Mouse (Mus musculus) megakaryocyte progenitor cell, adult 5-6 weeks (primary cell): ENCODE results near the gene Pou2f2. TPM values are rescaled to one million over a fixed set of nuclear protein-coding genes. Genes with fewer than 3 reads are reported as not detected.
A peak's percentile ranks its signal among the peaks of the same experiment; 100 is the strongest.

Experiments used
- ATAC-seq: replicated peaks from 2 replicates; pipeline ENCODE4 v1.8.0; 2016; ENCODE audit warnings: mild to moderate bottlenecking, moderate TSS enrichment, inconsistent platforms; ENCODE audit not compliant: poor library complexity
- total RNA-seq, 2 experiments: library from RNA; stranded (forward) in 1 of 2; stranded (reverse) in 1 of 2; fragments of 157-497, 149-512 nt in 1 of 2; fragments of 200-1000 nt in 1 of 2; gene quantifications; 2 replicates each; pipeline versions ENCODE4 v1.2.3 to v1.2.4; 2015 to 2017

The Pou2f2 gene
- total RNA-seq, 2 experiments from 2014 or later = 4.1 to 13.8 TPM

DNA sequence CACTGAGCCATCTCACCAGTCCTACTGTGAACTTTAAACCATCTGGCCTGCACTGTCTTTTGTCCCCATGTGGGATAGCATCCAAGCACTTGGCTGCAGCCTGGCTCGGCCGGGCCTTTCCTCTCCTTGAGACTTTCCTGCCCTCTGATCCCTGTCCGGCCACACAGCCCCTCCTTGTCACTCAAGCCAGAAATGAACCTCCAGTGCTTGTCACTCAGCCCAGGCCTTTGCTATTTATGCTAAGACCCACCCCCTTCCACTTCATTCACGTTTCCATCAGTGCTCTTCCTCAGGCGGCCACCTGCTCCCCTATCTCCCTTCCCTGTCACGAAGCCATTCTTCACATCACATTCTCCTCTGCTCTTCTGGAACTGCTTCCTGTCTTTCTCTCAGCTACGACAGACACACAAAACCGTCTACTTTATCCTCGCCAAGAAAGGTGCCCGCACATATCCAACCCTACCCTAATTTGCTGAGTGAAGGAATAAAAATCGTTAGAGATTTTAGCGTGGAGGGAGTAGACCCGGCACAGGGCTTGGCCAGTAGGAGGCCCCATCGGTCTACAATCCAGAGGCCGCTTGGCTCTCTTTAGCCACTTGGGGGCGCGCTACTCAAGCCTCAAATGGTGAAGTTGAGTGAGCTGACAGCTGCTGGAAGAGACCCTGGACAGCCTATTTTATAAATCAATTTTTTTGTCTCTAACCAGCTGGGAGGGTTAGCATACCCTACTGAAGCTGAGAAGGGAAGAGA, 73.9 kb downstream of the Pou2f2 start:
- ATAC-seq = peak; percentile 90

DNA sequence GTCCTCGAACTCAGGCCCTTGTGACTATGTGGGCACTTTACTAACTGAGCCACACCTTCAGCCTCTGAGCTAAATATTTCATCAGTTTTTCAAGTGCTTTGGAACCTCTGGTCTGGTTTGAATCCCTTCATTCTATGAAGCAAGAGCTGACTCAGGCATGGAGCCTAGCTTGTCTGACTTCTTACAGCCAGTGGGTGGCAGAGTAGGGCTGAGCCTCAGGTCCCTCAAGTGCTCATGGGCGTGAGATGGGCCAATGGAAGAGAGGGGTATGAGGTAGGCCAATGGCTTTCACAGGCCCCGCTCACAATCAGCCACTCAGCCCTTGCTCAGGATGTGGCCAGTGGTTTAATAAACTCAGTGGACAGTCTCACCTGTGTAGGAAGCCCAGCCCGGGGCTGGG, 79.9 kb downstream of the Pou2f2 start:
- ATAC-seq = peak; percentile 55

DNA sequence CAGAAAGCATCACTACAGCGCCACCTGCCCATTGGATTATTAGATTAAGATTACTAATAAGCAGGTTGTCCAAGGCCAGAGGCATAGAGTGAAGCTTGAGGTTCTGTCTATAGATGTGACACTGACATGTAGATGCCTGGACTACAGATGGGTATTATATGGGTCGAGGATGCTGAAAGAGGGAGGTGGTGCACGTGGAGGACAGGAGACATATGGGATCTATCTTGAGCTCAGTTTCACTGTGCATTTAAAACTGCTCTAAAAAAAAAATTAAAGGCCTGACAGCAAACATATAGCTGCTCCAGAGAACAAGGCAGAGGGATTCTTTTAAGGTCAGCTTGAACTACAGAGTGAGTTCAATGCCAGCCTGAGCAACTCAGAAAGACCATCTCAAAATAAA, 81.4 kb downstream of the Pou2f2 start:
- ATAC-seq = no peak

DNA sequence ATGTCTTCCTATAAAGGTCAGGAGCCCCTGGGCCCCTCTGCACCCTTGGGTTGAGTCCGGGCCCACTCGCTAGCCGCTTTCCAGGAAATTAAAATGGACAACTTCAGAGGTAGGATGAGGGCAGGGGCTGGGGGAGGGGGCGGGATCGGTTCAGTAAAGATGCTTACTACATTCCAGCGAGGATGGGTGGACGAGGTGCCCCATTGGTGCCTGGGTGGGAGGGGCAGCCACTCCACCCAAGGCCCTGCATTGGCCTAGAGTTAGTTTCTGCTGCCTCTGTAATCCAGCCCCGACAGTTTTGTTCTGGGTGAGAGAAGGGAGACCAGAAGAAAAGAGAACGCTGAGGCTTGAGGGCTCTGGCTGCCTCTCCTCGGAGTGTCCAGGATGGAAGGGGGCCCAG, 89.7 kb downstream of the Pou2f2 start:
- no peak for ATAC-seq

DNA sequence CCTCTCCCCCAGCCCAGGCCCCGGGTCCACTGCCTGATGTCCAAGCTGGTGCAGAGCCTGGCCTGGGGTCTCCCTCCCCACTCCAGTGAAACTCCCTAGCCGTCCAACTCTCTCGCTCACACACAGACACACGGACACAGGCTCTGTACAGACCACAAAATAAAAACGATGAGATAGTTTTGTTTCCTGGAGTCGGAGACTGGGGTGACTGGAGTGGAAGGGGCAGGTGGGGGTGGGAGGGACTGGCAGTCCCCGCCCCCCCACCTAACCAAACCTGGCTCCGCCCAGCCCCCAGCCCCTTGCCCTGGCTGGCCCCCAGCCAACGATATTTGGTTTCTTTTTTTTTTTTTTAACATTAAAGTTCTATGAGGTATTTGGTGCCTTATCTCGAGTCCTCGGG, 90.6 kb downstream of the Pou2f2 start:
- ATAC-seq = peak; percentile 45

GRCm38 (mm10) chr7:25088531-25088930, 91.0 kb downstream of the Pou2f2 start:
- ATAC-seq = 0 out of 2 replicates have a peak, but pooled peaks have one; percentile 1

GRCm38 (mm10) chr7:25087972-25088371, 91.6 kb downstream of the Pou2f2 start:
- no peak for ATAC-seq

- ATAC-seq = no peak
Measured at GRCm38 (mm10) chr7:25087256-25087912, 92.1 kb downstream of the Pou2f2 start.

DNA sequence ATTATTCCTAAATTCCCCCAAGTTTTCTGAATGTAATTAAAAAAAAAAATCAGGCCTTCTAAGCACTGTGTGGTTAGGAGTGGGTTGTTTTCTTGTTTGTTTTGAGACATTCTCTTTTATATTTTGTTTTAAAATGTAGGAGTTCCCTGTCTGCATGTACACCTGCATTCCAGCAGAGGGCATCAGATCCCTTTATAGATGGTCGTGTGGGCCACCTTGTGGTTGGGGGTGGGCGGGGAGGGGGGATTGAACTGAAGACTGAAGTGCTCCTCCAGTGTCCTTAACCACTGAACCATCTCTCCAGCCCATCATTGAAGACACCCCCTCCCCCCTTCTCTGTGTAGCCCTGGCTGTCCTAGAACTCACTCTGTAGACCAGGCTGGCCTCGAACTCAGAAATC, 92.9 kb downstream of the Pou2f2 start:
- no peak for ATAC-seq

DNA sequence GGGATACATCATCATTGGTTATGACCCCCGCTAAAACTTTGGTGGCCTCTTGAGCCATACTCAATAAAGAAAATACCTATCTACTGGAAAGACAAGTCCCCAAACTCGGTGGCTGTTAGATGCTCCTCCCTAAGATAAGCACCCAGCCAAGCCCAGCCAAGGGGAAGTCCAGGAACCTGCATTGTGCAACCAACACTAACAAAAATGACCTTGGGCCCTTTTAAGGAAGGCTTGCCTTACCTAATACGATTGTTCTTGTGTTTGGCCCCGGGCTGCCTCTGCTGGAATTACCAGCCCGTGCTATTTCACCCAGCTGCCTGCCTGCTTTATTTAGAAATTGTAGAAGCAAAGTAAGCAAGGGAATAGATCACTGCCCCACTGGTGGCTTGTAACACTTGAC, 94.9 kb downstream of the Pou2f2 start:
- peak; percentile 53 for ATAC-seq

DNA sequence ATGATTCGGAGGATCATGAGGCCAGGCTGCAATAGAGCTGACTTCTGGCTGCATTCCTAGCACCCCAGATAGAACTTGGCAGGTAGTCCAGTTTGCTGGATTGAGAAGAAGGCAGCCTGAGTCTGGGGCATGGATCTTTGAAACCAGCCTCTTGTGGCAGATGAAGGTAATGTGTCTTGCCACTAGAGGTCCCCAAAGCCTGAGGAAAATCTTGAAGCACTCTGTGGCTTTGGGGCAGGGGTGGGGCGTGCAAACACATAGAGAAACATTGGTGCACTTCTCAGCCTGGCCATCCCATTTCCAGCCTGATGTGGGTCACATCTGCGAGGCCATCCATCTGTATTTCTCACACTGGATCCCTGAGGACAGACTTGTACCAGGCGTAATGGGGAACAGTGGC, 97.0 kb downstream of the Pou2f2 start:
- peak; percentile 79 for ATAC-seq

GRCm38 (mm10) chr7:25080431-25080830, 99.1 kb downstream of the Pou2f2 start:
- ATAC-seq = no peak

DNA sequence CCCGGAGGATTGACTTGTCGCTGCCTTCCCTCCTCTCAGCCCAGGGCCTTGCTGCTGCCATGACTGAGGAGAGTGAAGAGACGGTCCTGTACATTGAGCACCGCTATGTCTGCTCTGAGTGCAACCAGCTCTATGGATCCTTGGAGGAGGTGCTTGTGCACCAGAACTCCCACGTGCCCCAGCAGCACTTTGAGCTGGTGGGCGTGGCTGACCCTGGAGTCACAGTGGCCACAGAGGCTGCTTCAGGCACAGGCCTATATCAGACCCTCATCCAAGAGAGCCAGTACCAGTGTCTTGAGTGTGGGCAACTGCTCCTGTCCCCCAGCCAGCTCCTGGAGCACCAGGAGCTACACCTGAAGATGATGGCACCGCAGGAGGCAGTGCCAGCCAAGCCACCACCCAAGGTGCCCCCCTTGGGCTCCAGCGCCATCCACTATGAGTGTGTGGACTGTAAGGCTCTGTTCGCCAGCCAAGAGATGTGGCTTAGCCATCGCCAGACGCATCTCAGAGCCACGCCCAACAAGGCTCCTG, 100.0 kb downstream of the Pou2f2 start:
- no peak for ATAC-seq

GRCm38 (mm10) chr7:25077414-25077755, 102.1 kb downstream of the Pou2f2 start:
- ATAC-seq = no peak

GRCm38 (mm10) chr7:25076663-25077413, 102.7 kb downstream of the Pou2f2 start:
- ATAC-seq = peak; percentile 90

DNA sequence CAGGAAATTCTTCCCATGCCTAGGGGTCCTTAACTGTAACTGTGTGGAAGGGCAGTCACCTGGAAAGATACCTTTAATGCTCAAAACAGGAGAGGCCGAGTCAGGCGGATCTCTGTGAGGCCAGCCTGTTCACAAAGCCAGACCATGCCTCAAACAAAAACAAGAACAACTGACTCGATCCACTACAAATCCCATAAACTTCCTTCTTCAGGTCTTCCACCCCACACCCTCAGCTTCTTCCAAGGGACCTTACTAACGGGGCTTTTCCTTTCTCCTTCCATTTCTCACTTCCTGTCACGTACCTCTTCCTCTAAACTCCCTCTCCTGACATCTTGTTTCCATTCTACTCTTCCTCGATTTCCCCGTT, 103.2 kb downstream of the Pou2f2 start:
- no peak for ATAC-seq

DNA sequence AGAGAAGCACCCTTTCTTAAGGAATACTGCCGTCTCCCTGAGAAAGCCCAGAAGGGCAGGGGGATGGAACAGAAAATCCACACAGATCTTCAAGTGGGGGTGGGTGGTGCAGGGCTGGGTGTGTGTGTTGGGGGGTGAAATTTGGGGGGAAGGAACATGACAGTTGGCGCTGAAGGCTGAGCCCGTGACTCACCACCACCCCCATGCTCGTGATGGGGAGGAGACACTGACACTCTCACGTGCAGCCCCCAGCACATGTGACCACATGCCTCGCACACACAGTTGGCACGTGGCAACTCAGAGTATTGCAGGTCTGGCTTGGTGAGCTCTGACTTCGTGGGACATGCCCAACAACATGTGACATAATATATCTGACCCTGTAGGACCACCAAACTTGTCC, 105.6 kb downstream of the Pou2f2 start:
- ATAC-seq = no peak

DNA sequence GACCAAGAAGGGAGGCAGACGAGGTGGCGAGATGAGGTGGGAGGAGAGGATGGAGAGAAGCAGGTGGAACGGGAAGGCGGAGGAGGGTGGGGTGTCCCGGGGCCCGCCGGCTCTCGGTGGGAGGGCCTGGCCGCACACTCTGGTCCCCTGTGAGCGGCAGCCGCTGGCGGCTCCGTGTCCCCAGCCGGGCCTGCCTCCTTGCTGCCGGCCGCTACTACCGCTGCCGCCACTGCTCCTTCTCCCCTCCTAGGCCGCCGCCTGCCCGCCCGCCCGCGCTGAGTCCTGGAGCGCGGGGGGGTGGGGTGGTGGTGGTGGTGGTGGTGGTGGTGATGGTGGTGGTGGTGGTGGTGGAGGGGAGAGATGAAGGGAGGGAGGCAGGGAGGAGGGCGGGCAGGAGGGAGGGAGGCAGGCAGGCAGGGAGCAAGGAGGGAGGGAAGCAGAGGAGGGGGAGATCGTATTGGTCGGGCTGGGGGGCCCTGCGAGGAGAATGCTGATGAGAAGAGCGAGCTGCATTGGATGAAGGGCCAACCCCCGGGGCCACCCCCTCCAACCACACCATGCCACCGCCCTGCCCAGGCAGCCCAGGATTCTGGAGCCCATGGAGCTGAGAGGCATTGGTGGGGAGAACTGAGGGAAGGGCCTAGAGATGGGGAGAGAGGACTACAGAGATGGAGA, 106.7 kb downstream of the Pou2f2 start:
- ATAC-seq = no peak

DNA sequence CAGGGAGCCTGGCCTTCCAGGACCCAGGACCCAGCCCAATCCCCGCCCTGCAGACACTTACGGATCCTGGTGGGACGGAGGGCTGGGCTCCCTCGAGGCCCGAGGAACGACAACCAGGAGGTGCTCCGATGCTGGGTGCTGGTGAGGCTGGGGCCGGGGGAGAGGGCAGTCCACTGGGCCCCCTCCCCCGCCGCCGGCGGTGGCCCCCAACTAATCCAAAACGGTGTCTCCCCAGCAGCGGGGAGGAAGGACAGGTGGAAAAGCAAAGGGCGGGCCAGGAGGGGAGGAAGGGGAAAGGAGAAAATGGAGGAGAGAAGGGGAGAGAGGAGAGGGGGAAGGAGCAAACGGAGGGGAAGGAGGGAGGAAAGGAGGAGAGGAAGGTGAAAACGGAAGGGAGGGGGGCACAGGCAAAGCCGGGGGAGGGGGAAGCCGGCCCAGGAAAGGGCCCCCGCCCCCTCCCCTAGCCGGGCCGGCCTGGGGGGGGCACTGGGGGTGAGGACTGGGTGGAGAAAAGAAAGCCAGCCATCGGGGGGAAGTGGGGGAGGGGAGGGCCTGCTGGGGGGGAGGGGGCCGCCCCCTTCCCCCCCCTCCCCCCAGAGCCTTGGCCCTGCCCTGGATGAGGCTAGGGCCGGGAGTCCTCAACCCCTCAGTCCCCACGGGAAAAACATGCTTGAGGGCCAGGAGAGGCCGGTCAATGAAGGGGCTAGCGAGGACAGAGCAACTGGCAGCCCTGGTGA, 107.4 kb downstream of the Pou2f2 start, which contains the start of the genes Grik5 and Zfp574:
Grik5 (minus strand) TSS at position 368 of the 737 bp plus-strand sequence.
Zfp574 (plus strand) TSS at position 589 of the 737 bp plus-strand sequence.
- no peak for ATAC-seq

DNA sequence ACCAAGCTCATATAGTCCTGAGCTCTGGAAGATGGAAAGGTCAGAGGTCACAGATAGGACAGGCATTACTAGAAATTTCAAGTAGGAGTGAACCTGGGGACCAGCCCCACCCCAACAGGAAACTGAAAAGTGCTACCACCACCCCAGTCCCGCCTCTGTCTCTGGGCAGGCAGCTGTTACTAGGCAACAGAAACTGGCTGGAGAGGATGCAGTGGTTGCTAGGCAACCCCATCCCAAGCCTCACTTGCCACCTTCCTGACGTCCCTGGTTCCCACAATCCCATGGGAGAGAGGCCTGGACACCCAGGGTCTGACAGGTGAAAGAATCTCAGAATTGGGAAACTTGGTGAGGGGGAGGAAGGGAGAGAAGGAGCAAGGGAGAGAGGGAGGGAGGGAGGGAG, 110.8 kb downstream of the Pou2f2 start:
- no peak for ATAC-seq
